Mouse (Mus musculus): Measurements from ENCODE around the gene Ints12.

DNA sequence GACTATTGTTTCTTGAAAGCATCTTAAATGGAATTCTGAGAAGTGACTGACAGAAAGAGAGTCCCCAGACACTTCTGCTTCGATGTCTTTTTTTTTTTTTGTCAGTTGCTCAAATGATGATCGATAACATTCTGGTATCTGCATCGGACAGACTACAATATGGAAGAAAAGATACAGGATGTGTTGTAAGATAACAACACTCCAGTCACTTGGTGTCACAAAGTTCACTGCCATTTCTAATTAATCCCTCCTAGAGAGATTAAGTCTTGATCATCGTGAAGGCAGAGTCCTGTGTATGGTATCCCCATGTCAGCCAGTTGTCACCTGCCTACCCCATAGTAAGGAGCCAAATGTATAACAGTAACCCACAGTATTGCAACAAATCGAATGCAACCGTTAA lies 60.0 kb downstream of the Ints12 start:
- no peak for TF ChIP-seq CTCF (IDR thresholded peaks at IDR 0.05; ENCODE audit: insufficient read depth, low read length)
- no peak for TF ChIP-seq POLR2A (IDR thresholded peaks at IDR 0.05; ENCODE audit: borderline replicate concordance, extremely low read depth, low read depth, low read length)

All from lung, adult 2 months (tissue).